Mouse (Mus musculus): ENCODE measurements at regions not wholly inside any gene's neighbourhood (a gene's known extent, or its start where the extent isn't known, plus 50 kb on each side); places are given as distances from the start of the nearest gene placed in this dataset.
"Not testable (repeated sequence)": the region's sequence is repeated elsewhere in the genome, so short reads cannot be mapped to it uniquely, and the experiment has no call there.

DNA sequence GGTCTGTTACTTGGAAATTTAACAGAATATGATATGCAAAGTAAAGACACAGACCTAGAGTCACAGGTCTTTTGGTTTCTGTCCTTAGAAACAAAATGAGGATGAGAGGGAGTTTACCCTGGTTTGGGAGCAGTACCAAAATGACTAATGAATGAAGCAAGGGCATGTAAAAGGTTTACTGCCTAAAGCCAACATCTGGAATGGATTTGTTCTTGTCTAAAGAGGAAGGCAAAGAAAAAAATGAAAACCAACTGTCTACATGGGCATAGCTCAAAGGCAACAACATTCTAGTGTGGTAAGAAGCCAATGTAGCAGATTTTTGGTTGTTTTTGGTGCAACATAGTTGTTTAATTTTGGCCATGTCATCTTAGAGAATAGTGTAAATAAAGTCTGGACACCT, 203.5 kb upstream of the Diaph2 start:
- DNase-seq: no peak

DNA sequence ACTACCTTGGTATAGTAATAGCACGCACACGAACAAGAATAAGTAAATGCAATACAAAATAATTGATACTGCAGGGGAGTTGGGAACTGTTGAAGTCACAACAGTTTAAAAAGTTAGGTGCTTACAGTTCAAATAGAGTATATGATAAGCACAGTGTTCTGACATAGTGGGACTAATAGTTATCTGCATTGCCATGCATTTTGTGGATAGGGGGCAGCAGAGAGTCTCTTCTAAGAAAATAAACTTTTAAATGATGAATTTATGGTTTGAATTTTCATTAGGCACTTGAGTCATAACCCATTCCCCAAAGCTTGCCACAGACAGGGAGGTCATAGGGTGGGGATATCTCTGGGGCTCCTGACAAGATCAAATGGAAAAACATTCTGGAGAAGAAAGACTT, 201.9 kb upstream of the Diaph2 start:
- no peak for DNase-seq

DNA sequence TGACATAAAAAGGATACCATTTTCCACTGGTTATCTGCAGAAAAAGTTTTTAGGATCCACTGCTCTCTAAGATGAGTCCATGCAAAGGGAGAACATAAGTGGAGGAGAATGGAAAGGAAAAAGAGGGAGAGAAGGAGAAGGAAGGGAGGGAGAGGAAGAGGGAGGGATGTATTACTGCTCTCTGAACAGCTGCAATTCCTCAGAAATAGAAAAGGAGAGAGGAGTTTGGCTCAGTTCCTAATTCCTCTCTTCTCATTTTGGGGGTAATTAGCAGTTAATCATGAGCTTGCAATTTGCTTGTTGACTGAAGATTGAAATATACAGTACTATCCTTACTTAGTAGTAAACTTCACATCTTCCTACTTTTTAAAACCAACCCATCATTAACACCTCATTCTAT, 193.5 kb upstream of the Diaph2 start:
- DNase-seq: no peak

DNA sequence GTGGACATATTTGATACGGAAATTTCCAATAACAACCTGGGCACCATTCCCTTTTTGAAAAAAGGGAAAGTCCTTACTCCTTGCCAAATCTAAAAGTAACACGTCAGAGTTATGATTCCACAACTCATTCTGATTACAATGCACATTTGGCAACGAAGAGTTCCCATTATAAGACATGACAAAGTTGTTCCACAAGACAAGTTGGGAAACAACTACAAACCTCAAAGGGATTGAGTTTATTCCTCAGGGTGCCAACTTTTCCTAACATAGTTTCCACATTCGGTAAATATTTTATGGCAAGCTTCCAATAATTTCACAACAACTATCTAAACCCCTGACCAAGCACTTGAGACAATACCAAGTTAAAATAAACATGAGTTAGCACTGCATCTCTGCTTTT, 150.1 kb upstream of the Diaph2 start:
- DNase-seq: no peak

DNA sequence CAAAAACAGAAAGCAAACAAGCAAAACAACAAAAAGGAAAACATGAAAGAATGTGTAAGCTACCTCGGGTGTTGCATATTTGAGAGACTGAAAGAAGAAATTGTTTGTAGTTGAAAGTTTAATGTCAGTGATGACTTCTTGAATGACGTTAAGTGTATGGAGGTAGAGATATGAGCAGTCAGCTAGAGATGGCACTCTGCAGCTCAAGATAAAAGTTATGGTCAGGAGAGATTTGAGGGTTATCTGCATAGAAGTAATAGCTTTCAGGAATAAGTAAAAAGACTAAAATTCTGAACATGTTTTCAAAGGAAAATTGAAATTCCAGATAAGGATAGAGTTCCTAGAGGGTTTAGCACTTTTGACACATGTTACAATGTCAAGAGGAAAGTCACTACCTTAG, 141.7 kb upstream of the Diaph2 start:
- DNase-seq: no peak

DNA sequence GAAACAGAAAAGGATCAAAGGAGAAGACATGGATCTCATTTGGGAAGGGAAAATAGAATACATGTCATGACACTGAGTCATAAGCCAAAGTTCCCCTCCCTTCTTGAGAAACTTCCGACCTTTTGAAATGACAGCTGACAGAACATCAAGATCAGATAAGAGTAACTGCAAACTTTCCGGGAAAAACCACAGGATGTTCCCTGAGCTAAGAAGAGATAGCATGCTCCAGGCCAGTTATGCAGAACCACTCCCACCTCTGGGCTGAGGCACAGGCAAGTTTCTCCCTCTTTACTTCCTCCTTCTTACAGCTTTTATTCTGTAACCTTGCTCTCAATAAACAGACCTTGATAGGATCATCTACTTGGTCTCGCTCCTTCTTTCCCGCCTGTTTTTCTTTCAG, 138.0 kb upstream of the Diaph2 start:
- not testable (repeated sequence) for DNase-seq

DNA sequence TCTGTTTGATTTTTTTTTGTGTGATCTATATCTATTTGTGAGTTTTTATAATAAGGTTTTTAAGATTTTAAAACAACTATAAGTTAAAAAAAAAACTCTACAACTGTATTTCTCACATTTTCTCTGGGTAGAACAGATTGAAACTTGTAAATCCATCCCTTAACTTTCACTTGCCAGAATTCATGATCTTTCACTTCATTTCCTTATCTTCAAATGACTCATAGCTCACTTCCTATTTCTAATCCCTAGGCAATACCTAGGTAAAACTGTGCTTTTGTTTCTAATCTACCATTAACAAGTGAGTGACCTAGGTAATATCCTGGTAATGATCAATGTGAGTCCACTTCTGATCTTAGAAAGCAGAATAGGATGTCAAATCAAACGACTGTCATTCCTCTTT, 112.5 kb upstream of the Diaph2 start:
- DNase-seq: no peak

DNA sequence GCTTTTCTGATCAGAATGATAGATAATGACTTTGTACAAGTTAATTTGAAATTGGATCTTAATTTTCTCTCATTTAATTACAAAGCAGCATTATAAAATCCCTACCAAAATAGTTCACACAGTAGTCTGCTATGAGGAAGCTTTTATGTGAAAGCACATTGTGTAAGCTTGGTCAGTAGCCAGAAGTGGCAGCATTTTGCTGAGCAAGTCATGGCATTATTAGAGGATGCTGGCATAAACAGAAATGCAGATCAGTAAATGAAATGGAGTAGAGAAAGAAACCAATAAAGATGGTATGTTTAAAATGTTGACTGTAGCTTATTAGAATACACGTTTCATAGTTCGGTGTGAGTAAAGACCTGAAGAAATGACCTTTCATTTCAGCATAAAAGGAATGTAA, 104.4 kb upstream of the Diaph2 start:
- no peak for DNase-seq

DNA sequence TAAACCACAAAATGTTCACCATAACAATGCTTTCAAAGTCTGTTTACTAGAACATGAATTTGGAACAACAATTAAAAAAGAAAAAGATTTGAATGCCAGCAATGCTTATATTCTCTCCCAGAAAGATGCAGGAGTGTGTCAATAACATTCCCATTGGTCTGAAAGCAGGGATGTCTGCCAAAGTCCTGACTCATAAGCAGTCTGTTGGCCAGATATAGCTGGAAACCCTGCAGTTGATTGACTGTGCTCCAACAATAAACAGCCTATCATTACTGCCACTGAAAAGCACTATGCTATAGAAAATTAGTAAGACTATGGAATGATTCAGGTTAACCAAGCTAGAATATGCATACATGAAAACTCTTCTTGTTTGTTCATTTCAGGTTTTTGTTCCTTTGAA, 92.6 kb upstream of the Diaph2 start:
- no peak for DNase-seq

DNA sequence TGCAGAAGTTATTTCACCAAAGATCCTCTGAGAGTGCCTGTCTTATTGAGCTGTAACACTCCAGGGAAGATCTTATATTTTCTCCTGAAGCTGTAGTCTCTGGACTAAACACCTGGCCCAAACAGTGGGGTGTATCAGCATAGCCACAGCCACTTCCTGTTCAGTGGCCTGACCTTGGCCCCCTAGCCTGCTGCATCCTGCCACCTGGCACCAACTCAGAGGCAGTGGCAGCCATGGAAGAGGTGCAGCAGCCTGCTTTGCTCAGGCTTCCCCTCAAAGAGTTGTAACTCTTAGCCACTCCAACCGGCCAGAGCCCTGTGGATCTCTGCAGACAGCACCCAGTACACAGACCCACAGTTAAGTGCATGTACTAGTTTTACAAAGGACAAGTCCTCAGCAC, 58.9 kb upstream of the Diaph2 start:
- peak; percentile 56 for DNase-seq
